Comparison of ENCODE assay signal across 12 mouse cellular contexts in genomic region chr2:154538310-154538709, GRCm38 (mm10). TPM values are rescaled to one million over a fixed set of nuclear protein-coding genes. Genes with fewer than 3 reads are reported as not detected.
DNase-seq lines count a peak whose midpoint lies in the region; ATAC-seq lines count a peak whose summit lies in the region.
"Had no signal": no experiment of that assay in that cellular context is flagged by ENCODE, and none has a peak within 500 bp of the region (broad histone marks: within the 10 kb centered on the region; RNA-seq: fewer than 3 reads in every experiment).

No protein-coding gene starts in this region.

- H3K9me3 ChIP-seq in heart, embryonic 10.5 days = no peaks in the 10 kb centered on the region
- no peaks in the 10 kb centered on the region for H3K9me3 ChIP-seq in midbrain, embryonic 14.5 days (ENCODE audit: control insufficient read depth, low read length)
- no peaks in the 10 kb centered on the region for H3K9me3 ChIP-seq in midbrain, embryonic 15.5 days
- no peaks in the 10 kb centered on the region for H3K9me3 ChIP-seq in forebrain, embryonic 15.5 days
- H3K9me3 ChIP-seq in neural tube, embryonic 13.5 days = no peaks in the 10 kb centered on the region
- H3K9me3 ChIP-seq: embryonic facial prominence, embryonic 15.5 days; megakaryocyte, embryonic 14.5 days had no signal

- intact Hi-C loops in heart, postnatal 36 days (cut with DNase I) = loop anchor here (2.0 kb wide), 1 partner anchor 122 kb away; no protein-coding TSS in a partner anchor
- intact Hi-C loops in gastrocnemius, postnatal 14 days (cut with DNase I; ENCODE audit: low total_unique reads) = no loop called here

- H3K9ac ChIP-seq in midbrain, embryonic 14.5 days (replicated peaks; ENCODE audit: low read length) = no peak overlapping the region; the same call in 1 of the 2 replicates
- H3K9ac ChIP-seq in midbrain, embryonic 15.5 days = no peak overlapping the region
- H3K9ac ChIP-seq in forebrain, embryonic 15.5 days (replicated peaks) = no peak overlapping the region
- H3K9ac ChIP-seq in neural tube, embryonic 13.5 days = no peak overlapping the region
- H3K9ac ChIP-seq: embryonic facial prominence, embryonic 15.5 days had no signal

- H3K4me2 ChIP-seq in midbrain, embryonic 14.5 days (ENCODE audit: low read length) = no peak overlapping the region
- H3K4me2 ChIP-seq in midbrain, embryonic 15.5 days = no peak overlapping the region
- no peak overlapping the region for H3K4me2 ChIP-seq in forebrain, embryonic 15.5 days (replicated peaks)
- no peak overlapping the region for H3K4me2 ChIP-seq in neural tube, embryonic 13.5 days
- H3K4me2 ChIP-seq: embryonic facial prominence, embryonic 15.5 days had no signal

- ATAC-seq in midbrain, embryonic 14.5 days (ENCODE audit: low FRiP score, low TSS enrichment) = no peak
- ATAC-seq in midbrain, embryonic 15.5 days (replicated peaks) = no peak
- ATAC-seq in forebrain, embryonic 15.5 days (replicated peaks) = peak; percentile 51; the same call in 1 of the 2 replicates
- no peak for ATAC-seq in neural tube, embryonic 13.5 days (ENCODE audit: low read depth)

- no peaks in the 10 kb centered on the region for H3K27me3 ChIP-seq in heart, embryonic 10.5 days (ENCODE audit: insufficient read depth, poor library complexity, severe bottlenecking)
- no peaks in the 10 kb centered on the region for H3K27me3 ChIP-seq in midbrain, embryonic 14.5 days (ENCODE audit: control insufficient read depth, insufficient read depth, low read length)
- H3K27me3 ChIP-seq in midbrain, embryonic 15.5 days (replicated peaks) = no peaks in the 10 kb centered on the region
- no peaks in the 10 kb centered on the region for H3K27me3 ChIP-seq in forebrain, embryonic 15.5 days
- no peaks in the 10 kb centered on the region for H3K27me3 ChIP-seq in neural tube, embryonic 13.5 days
- H3K27me3 ChIP-seq: embryonic facial prominence, embryonic 15.5 days; megakaryocyte, embryonic 14.5 days had no signal

- peak; percentile 55 for DNase-seq in heart, embryonic 10.5 days (ENCODE audit: low spot score)
- no peak for DNase-seq in heart, postnatal 36 days
- no peak for DNase-seq in midbrain, embryonic 14.5 days
- no peak for DNase-seq in gastrocnemius, postnatal 14 days
- no peak for DNase-seq in natural killer cell, adult 2 months (ENCODE audit: low spot score in 2 of 2)
- DNase-seq: adrenal gland, postnatal 10 days had no signal

- no peak overlapping the region for H3K27ac ChIP-seq in heart, embryonic 10.5 days
- H3K27ac ChIP-seq in midbrain, embryonic 14.5 days (replicated peaks; ENCODE audit: low read depth, low read length) = peak overlapping the region; percentile 37; the same call in 1 of the 2 replicates
- no peak overlapping the region for H3K27ac ChIP-seq in midbrain, embryonic 15.5 days
- H3K27ac ChIP-seq in forebrain, embryonic 15.5 days (replicated peaks) = peak overlapping the region; percentile 79
- H3K27ac ChIP-seq in neural tube, embryonic 13.5 days (replicated peaks) = 0 out of 2 replicates have a peak overlapping the region, but pooled peaks have one; percentile 46
- H3K27ac ChIP-seq: embryonic facial prominence, embryonic 15.5 days had no signal

- peaks cover 21% of the 10 kb centered on the region for H3K4me1 ChIP-seq in heart, embryonic 10.5 days
- H3K4me1 ChIP-seq in midbrain, embryonic 14.5 days (ENCODE audit: control insufficient read depth, insufficient read depth, low read length) = peaks cover 6% of the 10 kb centered on the region; the same call in 1 of the 2 replicates
- H3K4me1 ChIP-seq in midbrain, embryonic 15.5 days = peaks cover 8% of the 10 kb centered on the region; the same call in 1 of the 2 replicates
- H3K4me1 ChIP-seq in forebrain, embryonic 15.5 days = peaks cover 25% of the 10 kb centered on the region
- peaks cover 25% of the 10 kb centered on the region for H3K4me1 ChIP-seq in neural tube, embryonic 13.5 days (replicated peaks)

- peaks cover 33% of the 10 kb centered on the region for H3K36me3 ChIP-seq in heart, embryonic 10.5 days
- peaks cover 29% of the 10 kb centered on the region for H3K36me3 ChIP-seq in midbrain, embryonic 14.5 days (ENCODE audit: control insufficient read depth, insufficient read depth, low read length)
- peaks cover 11% of the 10 kb centered on the region; the same call in 1 of the 2 replicates for H3K36me3 ChIP-seq in midbrain, embryonic 15.5 days (replicated peaks)
- peaks cover 21% of the 10 kb centered on the region for H3K36me3 ChIP-seq in forebrain, embryonic 15.5 days
- H3K36me3 ChIP-seq in neural tube, embryonic 13.5 days = peaks cover 45% of the 10 kb centered on the region

- 68% methylated on average over 2 of the region's 2 CpGs for WGBS in heart, embryonic 10.5 days
- WGBS in midbrain, embryonic 14.5 days = 51% methylated on average over 2 of the region's 2 CpGs
- 43% methylated on average over 2 of the region's 2 CpGs for WGBS in midbrain, embryonic 15.5 days
- 30% methylated on average over 2 of the region's 2 CpGs for WGBS in forebrain, embryonic 15.5 days
- 44% methylated on average over 2 of the region's 2 CpGs for WGBS in neural tube, embryonic 13.5 days

- no peak overlapping the region for H3K4me3 ChIP-seq in heart, embryonic 10.5 days
- no peak overlapping the region for H3K4me3 ChIP-seq in midbrain, embryonic 14.5 days (replicated peaks; ENCODE audit: low read depth, low read length)
- H3K4me3 ChIP-seq in midbrain, embryonic 15.5 days = no peak overlapping the region
- no peak overlapping the region for H3K4me3 ChIP-seq in forebrain, embryonic 15.5 days
- no peak overlapping the region for H3K4me3 ChIP-seq in neural tube, embryonic 13.5 days
- H3K4me3 ChIP-seq: embryonic facial prominence, embryonic 15.5 days; megakaryocyte, embryonic 14.5 days had no signal

RNA-seq across cellular contexts. Expression of gene 1700003F12Rik, which starts 8.6 kb away (rescaled TPM):
- polyA plus RNA-seq in heart, embryonic 10.5 days (2016; fragmentation: Nextera tagmentation; extraction: Ambion mirVana) = 1.2 and 1.5 TPM in 2 replicates
- not detected for total RNA-seq in heart, postnatal 36 days (2021)
- 1.1 and 2.1 TPM in 2 replicates for polyA plus RNA-seq in midbrain, embryonic 14.5 days (2014; fragmentation: Nextera tagmentation; extraction: Ambion mirVana)
- 1.8 and 2.1 TPM in 2 replicates for polyA plus RNA-seq in midbrain, embryonic 15.5 days (2015; fragmentation: Nextera tagmentation; extraction: Ambion mirVana)
- 1.9 and 2.6 TPM in 2 replicates for polyA plus RNA-seq in forebrain, embryonic 15.5 days (2015; fragmentation: Nextera tagmentation; extraction: Ambion mirVana)
- 0.76 and 2.1 TPM in 2 replicates for polyA plus RNA-seq in neural tube, embryonic 13.5 days (2015; fragmentation: Nextera tagmentation; extraction: Ambion mirVana)
- under 1 TPM in 1 of 2 experiments, not detected in 1; 0.31 TPM for total RNA-seq in gastrocnemius, postnatal 14 days (2021)

RNA-seq across cellular contexts. Expression of gene Actl10, which starts 13.3 kb away (rescaled TPM):
- polyA plus RNA-seq in heart, embryonic 10.5 days (2016; fragmentation: Nextera tagmentation; extraction: Ambion mirVana) = 0.31 and 0.43 TPM in 2 replicates
- not detected for total RNA-seq in heart, postnatal 36 days (2021)
- polyA plus RNA-seq in midbrain, embryonic 14.5 days (2014; fragmentation: Nextera tagmentation; extraction: Ambion mirVana) = 0.19 and 0.28 TPM in 2 replicates
- polyA plus RNA-seq in midbrain, embryonic 15.5 days (2015; fragmentation: Nextera tagmentation; extraction: Ambion mirVana) = 0.36 and 0.60 TPM in 2 replicates
- polyA plus RNA-seq in forebrain, embryonic 15.5 days (2015; fragmentation: Nextera tagmentation; extraction: Ambion mirVana) = 0.59 and 0.88 TPM in 2 replicates
- polyA plus RNA-seq in neural tube, embryonic 13.5 days (2015; fragmentation: Nextera tagmentation; extraction: Ambion mirVana) = 0.33 and 0.59 TPM in 2 replicates
- not detected for total RNA-seq in gastrocnemius, postnatal 14 days (2021)
- total RNA-seq: adrenal gland, postnatal 10 days had no signal
- polyA plus RNA-seq: heart, postnatal 0 days had no signal

RNA-seq across cellular contexts. Expression of gene Necab3, which starts 20.4 kb away (rescaled TPM):
- 0.94 and 1.6 TPM in 2 replicates for polyA plus RNA-seq in heart, embryonic 10.5 days (2016; fragmentation: Nextera tagmentation; extraction: Ambion mirVana)
- under 1 TPM; 0.14 to 0.47 TPM for total RNA-seq in heart, postnatal 36 days (2021)
- 15.1 and 16.0 TPM in 2 replicates for polyA plus RNA-seq in midbrain, embryonic 14.5 days (2014; fragmentation: Nextera tagmentation; extraction: Ambion mirVana)
- 15.4 and 18.0 TPM in 2 replicates for polyA plus RNA-seq in midbrain, embryonic 15.5 days (2015; fragmentation: Nextera tagmentation; extraction: Ambion mirVana)
- 22.2 and 27.8 TPM in 2 replicates for polyA plus RNA-seq in forebrain, embryonic 15.5 days (2015; fragmentation: Nextera tagmentation; extraction: Ambion mirVana)
- polyA plus RNA-seq in neural tube, embryonic 13.5 days (2015; fragmentation: Nextera tagmentation; extraction: Ambion mirVana) = 11.5 and 17.4 TPM in 2 replicates
- total RNA-seq in gastrocnemius, postnatal 14 days (2021) = 1 to 10 TPM; 1.1 to 1.2 TPM

RNA-seq across cellular contexts. Expression of gene E2f1, which starts 31.4 kb away (rescaled TPM):
- 18.0 and 18.6 TPM in 2 replicates for polyA plus RNA-seq in heart, embryonic 10.5 days (2016; fragmentation: Nextera tagmentation; extraction: Ambion mirVana)
- total RNA-seq in heart, postnatal 36 days (2021) = under 1 TPM; 0.61 to 0.73 TPM
- polyA plus RNA-seq in midbrain, embryonic 14.5 days (2014; fragmentation: Nextera tagmentation; extraction: Ambion mirVana) = 3.1 and 3.2 TPM in 2 replicates
- 5.4 and 7.1 TPM in 2 replicates for polyA plus RNA-seq in midbrain, embryonic 15.5 days (2015; fragmentation: Nextera tagmentation; extraction: Ambion mirVana)
- 14.1 and 15.8 TPM in 2 replicates for polyA plus RNA-seq in forebrain, embryonic 15.5 days (2015; fragmentation: Nextera tagmentation; extraction: Ambion mirVana)
- polyA plus RNA-seq in neural tube, embryonic 13.5 days (2015; fragmentation: Nextera tagmentation; extraction: Ambion mirVana) = 6.0 and 6.3 TPM in 2 replicates
- total RNA-seq in gastrocnemius, postnatal 14 days (2021) = 1 to 10 TPM; 2.5 to 3.1 TPM

Comparison
In these comparisons a context has a peak if more than half of its experiments do, and no peak if none do; other contexts are left out.
1. H3K27ac ChIP-seq: peak in midbrain, embryonic 14.5 days (single experiment), forebrain, embryonic 15.5 days (single experiment) and neural tube, embryonic 13.5 days (single experiment); none in heart, embryonic 10.5 days (single experiment) and midbrain, embryonic 15.5 days (single experiment).